Mouse (Mus musculus) neutrophil, adult 5-6 weeks (primary cell): ENCODE measurements around the gene Dynll2. TPM values are rescaled to one million over a fixed set of nuclear protein-coding genes. Genes with fewer than 3 reads are reported as not detected.

Experiments used
- ATAC-seq: fragments of 151-379, 151-347 bp; 2 replicates; pipeline ENCODE4 v1.8.0; 2017; ENCODE audit warnings: mild to moderate bottlenecking, moderate TSS enrichment; ENCODE audit not compliant: insufficient number of reproducible peaks, poor library complexity, low FRiP score, severe bottlenecking; ENCODE audit errors: extremely low read depth
- total RNA-seq: library from RNA; stranded (forward); fragments of 200-1000 nt; gene quantifications from 2 replicates; pipeline ENCODE4 v1.2.3, GENCODE M21; 2017

The Dynll2 gene
- total RNA-seq, 1 experiment from 2014 or later = 5.7 TPM

DNA sequence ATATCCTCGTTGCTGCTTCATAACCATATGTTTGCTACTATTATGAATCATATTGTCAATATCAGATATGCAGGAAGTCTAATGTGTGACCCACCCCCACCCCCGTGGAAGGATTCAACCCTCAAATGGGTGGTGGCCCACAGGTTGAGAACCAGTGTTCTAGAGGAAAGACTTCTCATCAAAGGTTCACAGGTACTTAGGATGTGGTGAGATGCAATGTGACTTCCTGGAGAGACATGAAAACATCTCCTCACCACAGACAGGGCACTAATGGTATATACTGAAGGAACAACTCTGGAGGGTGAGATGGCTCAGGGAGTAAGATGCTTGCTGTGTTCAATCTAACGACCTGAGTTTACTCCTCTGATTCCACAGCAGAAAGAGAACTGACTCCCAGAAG is 51.9 kb downstream of the Dynll2 start:
- ATAC-seq = peak; percentile 41; the same call in 1 of the 2 replicates

DNA sequence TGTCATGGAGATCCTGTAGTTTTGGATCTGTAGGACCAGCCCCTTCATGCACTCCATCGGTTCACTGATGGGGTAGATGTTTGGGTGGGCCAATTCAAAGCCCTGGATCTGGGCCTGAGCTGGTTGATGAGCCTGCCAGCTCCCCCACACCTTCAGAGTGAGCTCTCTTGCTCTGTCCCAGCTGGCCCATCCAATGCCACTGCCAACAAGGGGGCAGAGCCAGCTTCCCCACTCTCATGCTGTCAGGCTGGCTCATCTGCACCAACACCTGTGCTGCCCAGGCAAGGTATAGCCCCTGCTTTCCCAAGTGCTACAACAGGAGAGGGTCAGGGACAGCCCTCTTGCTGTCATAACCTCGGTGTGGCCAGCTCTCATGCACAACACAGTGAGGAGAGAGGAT is 53.6 kb downstream of the Dynll2 start:
- no peak for ATAC-seq

DNA sequence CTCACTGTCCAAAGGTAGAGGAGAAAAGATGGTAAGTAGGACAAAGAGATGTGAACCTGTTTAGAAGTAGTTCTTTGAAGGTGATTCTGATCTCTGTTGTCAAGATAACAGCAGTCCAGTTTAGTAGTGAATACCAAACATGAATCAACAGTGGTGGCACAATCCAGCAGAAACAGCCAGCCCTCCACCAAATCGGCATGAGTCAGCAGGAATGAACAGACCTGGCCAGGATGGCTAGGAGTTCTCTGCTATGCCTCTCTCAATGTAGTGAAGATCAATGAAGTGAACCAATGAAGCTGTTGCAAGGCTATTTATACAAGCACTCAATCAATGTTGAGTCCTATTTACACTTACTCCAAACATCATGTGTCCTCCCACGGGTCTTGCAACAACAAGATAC is 57.0 kb downstream of the Dynll2 start:
- ATAC-seq = no peak

Other genes starting within 250 kb of the Dynll2 start
- gene Supt4a, start 250.0 kb downstream of the Dynll2 start, total RNA-seq = 181 and 183 TPM in 2 replicates
- gene Tspoap1, start 227.0 kb downstream of the Dynll2 start, total RNA-seq = 21.4 and 22.2 TPM in 2 replicates
- 0.98 TPM in 1 of 2 replicates, not detected in the other for gene Mpo, start 194.0 kb downstream of the Dynll2 start, total RNA-seq
- not detected in 2 replicates for gene Lpo, start 159.2 kb downstream of the Dynll2 start, total RNA-seq
- gene Mks1, start 134.3 kb downstream of the Dynll2 start, total RNA-seq = 7.4 and 8.8 TPM in 2 replicates
- not detected in 2 replicates for gene Epx, start 112.0 kb downstream of the Dynll2 start, total RNA-seq
- not detected in 2 replicates for gene Olfr462, start 95.3 kb downstream of the Dynll2 start, total RNA-seq
- gene Olfr463, start 90.1 kb downstream of the Dynll2 start, total RNA-seq = not detected in 2 replicates
- gene Olfr464, start 66.6 kb downstream of the Dynll2 start, total RNA-seq = not detected in 2 replicates
- gene Srsf1, start 59.8 kb upstream of the Dynll2 start, total RNA-seq = 353 and 395 TPM in 2 replicates
- gene Vezf1, start 80.7 kb upstream of the Dynll2 start, total RNA-seq = 45.5 and 47.7 TPM in 2 replicates
- gene Cuedc1, start 110.5 kb upstream of the Dynll2 start, total RNA-seq = 6.3 and 7.1 TPM in 2 replicates
- 28.5 and 41.0 TPM in 2 replicates for gene Mrps23, start 216.9 kb upstream of the Dynll2 start, total RNA-seq